Mouse (Mus musculus): ENCODE results near the gene Cacna1i. TPM values are rescaled to one million over a fixed set of nuclear protein-coding genes. Genes with fewer than 3 reads are reported as not detected.

Cacna1i gene
- 10 to 100 TPM; 37.6 to 48.2 (median 41.8) TPM for total RNA-seq (2022)

DNA sequence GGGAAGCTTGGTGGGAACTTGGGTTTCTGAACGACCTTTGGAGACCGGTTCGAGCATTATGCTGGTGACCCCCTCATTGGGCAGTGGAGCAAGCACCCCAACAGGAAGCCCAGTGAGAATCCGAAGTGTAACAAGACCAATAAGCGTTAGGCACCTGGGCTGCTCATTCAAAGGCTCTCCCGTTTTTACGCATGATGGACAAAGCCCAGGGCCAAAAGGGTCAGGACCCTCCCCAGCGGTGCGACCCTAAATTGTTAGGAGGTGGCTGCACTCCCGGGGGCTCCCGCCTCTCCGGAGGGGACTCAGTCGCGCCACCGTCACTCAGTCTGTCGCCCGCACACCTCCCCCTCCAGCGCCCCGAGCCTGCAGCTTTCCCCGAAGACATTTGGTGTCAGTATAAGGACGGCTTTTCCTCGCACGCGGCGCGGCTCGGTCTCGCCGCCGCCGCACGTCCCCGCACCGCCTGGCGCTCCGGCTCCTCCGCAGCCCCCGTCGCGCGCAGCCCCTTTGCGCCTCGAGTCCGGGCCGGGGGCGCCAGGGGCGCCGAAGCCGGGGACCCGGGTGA is at the start of gene Cacna1i:
TSS of gene Cacna1i (plus strand) at position 388 of the 565 bp plus-strand sequence.
- peak in 1 of 2 experiments; percentile 60 for DNase-seq (ENCODE audit: low spot score in 2 of 2)

DNA sequence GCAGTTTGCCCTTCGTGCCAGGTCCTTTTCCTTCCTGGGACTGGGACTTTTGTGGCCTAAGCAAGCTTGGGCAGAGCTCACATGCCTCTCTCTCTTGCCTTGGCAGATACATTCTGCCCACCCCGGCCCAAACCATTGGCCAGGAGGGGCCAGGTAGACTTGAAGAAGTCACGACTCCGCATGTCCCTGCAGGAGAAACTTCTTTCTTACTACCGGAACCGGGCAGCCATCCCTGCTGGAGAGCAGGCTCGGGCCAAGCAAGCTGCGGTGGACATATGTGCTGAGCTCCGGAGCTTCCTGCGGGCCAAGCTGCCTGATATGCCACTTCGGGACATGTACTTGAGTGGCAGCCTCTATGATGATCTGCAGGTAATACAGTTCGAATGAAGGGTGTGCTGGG is 38.9 kb upstream of the Cacna1i start:
- DNase-seq (ENCODE audit: low spot score in 2 of 2) = no peak

DNA sequence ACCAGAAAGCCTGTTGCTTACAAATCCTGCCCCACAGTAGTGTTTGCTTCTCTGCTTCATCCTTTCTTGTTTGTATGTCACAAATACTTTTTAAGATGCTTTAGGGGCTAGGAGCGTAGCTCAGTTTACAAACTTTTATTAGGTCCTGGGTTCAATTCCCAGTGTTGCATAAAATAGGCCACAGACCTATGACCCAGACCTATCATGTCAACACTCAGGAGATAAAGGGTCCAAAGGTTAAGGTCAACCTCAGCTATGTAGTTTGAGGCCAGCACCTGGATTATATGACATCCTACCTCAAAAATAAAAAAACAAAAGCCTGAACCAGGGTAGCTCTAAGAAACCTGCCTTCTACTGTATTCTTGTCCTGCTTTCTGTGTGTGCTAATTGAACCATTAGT is 38.4 kb upstream of the Cacna1i start:
- DNase-seq (ENCODE audit: low spot score in 2 of 2) = no peak

DNA sequence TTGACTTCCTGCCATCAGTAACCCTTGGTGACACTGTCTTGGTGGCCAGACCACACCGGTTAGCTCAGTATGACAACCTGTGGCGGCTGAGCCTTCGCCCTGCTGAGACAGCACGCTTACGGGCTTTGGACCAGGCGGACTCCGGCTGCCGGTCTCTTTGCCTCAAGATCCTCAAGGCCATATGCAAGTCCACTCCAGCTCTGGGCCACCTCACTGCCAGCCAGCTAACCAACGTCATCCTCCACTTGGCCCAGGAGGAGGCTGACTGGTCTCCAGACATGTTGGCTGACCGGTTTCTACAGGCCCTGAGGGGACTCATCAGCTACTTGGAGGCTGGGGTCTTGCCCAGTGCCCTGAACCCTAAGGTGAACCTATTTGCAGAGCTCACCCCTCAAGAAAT is 37.4 kb upstream of the Cacna1i start:
- DNase-seq (ENCODE audit: low spot score in 2 of 2) = no peak

DNA sequence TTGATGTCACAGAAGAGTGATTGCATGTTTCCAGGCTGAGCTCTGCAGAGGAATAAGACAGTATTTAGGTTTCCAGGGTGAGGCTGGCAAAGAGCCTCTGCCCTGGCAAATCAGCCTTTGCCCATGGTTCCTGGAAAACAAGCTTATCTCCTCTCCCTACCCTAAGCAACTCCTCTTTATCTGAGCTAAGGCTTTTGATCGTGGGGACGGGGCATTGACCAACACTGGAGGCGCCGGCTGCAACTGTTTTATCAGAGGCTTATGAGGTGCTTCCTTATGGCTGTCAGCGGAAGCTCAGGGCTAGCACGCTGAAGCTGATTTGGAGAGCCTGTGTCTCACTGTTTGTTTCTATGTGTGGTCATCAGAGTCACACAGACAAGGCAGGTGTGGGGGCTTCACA is 36.5 kb upstream of the Cacna1i start:
- DNase-seq (ENCODE audit: low spot score in 2 of 2) = no peak

DNA sequence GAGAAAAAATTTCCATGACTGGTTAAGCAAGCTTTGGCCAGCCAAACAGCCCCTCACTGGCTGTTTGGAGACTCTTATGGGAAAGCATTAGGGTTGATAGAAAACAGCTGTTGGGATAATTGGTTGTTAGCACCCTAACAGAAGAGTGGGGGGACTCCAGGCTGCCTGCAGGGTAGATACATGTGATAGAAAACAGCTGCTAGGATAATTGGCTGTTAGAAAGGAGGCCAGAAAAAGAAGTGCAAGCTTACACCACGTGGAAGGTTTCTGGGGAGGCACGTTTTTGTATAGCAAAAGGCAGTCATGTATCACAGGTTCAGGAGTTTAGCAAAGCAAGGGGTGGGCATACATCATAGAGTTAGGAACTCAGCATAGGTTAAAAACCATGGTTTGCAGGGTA is 33.5 kb upstream of the Cacna1i start:
- no peak for DNase-seq (ENCODE audit: low spot score in 2 of 2)

DNA sequence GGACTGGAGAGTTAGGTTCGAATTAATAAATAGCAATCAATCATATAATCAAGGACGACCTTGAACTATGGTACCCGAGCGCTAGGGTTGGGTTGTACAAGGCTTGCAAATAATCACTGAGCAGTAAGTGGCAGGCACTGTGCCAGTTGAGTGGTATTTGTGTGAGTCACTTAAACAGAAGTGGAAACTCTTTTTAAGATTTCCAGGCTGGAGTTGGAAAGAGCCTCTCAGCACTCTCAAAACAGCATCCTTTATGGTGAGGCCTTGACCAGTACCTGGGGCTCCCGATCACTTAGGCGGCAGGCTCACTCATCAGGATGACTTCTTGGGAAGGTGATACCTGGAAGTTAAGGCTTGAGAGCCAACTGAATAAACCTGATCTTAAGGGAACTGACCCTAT is 32.8 kb upstream of the Cacna1i start:
- DNase-seq (ENCODE audit: low spot score in 2 of 2) = no peak

DNA sequence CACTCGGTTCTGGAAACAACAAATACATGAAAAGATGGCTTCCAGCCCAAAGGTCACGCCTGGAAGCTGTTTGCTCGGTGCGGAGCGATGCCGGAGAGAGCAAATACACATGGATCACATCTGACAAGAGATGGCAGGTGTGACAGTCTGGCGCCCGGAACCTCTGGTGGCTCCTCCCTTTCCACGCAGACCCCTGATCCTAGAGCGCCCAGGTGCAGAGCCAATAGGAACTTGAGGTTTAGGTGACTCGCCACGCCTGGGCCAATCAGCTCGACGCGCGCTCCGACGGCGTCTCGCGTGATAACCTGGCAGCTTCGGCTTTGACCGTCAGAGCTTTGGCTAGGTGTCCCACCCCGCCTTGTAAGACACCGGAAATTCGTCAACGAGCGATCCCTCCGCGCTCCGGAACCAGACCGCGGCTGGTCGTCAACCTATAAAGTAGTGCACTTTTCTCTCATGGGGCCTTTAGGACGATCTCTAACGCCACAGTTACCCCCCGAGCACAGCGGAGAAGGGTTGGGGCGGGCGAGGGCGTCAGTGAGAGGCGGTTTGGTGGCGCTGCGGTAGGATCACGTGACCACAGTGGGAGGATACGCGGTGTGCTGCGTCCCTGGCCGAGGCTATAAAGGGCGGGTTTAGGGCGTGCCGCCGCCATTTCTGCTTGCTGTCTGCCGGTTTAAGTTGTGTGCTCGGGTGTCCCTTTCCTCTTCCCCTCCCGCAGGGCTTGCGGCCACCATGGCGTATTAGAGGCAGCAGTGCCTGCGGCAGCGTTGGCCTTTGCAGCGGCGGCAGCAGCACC is 32.0 kb upstream of the Cacna1i start, which contains the start of gene Atf4:
TSS of gene Atf4 (plus strand) at position 338 of the 799 bp plus-strand sequence.
- DNase-seq (ENCODE audit: low spot score in 2 of 2) = peak; percentile 99

DNA sequence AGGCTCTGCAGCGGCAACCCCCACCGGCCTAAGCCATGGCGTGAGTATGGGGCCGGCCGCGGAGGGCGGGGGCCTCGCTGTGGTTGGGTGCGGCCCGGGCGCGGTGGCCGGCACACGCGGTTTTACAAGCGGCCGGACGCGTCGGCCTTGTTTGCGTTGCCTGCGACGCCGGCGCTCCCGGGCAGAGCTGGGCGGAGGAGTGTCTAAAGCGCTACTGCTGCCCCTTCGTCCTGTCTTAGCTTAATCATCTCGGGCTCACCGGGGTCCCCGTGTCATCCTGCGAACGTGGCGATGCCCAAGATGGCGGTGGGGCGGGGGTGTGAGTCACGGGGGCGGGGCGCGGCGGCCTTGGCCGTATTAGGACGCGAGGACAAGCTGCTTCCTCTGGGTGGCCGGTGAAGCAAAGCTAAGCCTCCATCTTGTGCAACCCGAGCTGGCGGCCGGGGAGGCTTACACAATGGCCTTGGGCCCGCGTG is 31.4 kb upstream of the Cacna1i start:
- DNase-seq (ENCODE audit: low spot score in 2 of 2) = peak in 1 of 2 experiments; percentile 62

DNA sequence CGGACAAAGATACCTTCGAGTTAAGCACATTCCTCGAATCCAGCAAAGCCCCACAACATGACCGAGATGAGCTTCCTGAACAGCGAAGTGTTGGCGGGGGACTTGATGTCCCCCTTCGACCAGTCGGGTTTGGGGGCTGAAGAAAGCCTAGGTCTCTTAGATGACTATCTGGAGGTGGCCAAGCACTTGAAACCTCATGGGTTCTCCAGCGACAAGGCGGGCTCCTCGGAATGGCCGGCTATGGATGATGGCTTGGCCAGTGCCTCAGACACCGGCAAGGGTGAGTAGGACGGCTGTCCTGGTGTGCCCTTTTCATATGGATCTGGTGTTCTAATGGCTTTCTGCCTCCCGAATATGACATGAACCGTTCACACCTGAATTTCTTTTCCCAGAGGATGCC is 30.8 kb upstream of the Cacna1i start:
- no peak for DNase-seq (ENCODE audit: low spot score in 2 of 2)

DNA sequence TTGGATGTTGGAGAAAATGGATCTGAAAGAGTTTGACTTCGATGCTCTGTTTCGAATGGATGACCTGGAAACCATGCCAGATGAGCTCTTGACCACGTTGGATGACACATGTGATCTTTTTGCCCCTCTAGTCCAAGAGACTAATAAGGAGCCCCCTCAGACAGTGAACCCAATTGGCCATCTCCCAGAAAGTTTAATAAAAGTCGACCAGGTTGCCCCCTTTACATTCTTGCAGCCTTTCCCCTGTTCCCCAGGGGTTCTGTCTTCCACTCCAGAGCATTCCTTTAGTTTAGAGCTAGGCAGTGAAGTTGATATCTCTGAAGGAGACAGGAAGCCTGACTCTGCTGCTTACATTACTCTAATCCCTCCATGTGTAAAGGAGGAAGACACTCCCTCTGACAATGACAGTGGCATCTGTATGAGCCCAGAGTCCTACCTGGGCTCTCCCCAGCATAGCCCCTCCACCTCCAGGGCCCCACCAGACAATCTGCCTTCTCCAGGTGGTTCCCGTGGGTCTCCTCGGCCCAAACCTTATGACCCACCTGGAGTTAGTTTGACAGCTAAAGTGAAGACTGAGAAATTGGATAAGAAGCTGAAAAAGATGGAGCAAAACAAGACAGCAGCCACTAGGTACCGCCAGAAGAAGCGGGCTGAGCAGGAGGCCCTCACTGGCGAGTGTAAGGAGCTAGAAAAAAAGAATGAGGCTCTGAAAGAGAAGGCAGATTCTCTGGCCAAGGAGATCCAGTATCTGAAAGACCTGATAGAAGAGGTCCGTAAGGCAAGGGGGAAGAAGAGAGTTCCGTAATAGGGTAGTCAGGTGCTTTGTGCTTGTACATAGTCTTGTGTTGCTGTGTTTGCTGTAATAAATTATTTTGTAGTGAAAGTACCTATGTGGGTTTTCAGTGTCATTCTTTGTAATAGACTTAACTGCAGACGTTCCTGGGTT is 30.1 kb upstream of the Cacna1i start:
- DNase-seq (ENCODE audit: low spot score in 2 of 2) = no peak

DNA sequence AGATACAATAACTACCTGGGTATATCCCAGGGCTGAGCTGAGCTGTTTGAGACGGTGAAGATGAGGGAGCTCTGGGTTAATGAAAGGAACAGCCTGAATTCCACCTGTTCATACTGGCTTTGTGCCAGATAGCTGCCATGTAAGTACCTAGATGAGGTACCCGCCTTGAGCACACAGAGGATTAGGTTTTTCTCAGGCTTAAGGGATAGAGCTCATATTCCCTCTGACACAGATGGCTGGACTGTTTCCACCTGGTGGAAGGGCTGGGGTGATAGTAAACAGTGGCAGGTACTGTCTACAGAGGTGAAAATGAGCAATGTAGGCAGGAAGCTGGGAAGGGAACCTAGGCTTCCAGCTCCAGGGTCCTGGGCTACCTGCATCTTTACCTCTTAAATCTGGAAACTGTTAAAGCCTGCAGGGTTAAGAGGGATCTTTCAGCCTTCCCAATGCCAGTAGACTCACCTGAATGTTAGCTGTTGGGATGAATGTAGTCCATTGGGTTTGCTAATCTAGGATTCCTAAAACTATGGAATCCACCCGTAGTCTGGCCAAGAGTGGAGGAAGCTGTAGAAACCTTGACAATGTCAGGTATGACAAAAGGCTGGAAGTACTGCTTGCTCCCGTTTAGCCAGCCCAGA is 29.3 kb upstream of the Cacna1i start:
- no peak for DNase-seq (ENCODE audit: low spot score in 2 of 2)

DNA sequence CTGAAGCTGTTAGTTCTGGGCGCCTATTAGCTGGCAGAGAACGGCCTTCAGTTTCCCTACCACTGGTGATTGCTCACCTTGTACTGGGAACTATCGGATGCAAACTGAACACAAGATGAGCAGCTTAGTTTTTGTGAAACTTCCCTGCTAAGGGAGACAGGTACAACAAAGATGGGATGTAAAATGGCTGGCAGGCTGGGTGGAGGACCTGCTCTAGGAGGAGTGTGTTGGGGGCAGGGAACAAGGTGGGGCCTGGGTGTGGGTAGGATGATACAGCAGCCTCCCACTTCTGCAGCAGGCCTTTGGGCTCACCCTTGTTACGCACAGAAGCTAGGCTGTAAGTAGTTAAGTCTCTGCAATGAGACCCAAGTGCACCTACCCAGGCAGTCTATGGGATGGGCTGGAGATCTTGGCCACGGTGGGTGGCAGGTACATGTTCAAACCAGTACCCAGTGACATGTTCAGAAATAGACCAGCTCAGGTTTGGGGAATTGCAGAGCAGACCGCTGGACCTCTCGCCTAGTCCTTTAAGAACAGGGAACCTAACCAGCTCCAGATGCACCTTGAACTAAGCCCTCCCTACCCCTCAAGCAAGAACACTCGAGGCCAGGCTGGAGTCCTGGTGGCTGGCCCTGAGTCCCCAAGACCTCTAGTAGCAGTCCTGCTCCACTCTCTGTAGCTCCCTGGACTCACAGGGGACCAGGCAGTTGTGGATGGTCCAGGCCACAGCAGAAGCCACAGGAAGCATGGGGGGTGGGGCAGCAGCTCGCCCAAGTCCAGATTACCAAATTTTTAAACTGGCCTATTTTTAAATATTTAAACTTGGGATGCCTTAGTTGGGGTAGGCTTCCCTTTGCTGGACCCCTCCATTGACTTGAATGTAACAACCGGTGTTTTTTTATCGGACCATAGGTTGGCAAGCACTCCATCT is 28.5 kb upstream of the Cacna1i start:
- no peak for DNase-seq (ENCODE audit: low spot score in 2 of 2)

DNA sequence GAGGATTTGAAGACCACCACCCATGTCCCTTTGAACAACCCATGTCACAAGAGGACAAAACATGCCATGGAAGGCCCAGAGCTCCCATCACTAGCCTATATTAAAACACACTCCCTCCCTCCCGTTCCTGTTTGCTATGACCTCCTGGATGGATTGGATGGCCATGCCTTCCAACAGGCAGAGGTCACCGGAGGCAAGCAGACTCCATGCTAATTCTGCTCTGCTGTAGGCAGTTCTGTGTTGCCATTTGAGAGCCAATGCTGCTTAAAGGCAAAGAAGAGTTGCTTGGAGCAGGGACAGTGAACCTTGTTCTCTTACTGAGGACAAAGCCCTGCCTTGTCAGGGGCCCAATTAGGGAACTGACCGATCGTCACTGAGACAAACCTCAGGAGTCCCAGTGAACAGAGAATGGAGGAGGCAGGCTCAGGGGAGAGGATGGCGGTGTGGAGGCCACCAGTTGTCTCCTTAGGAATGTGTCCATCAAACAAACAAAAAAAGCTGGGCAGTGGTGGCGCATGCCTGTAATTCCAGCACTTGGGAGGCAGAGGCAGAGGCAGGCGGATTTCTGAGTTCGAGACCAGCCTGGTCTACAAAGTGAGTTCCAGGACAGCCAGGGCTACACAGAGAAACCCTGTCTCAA is 27.5 kb upstream of the Cacna1i start:
- DNase-seq (ENCODE audit: low spot score in 2 of 2) = no peak

DNA sequence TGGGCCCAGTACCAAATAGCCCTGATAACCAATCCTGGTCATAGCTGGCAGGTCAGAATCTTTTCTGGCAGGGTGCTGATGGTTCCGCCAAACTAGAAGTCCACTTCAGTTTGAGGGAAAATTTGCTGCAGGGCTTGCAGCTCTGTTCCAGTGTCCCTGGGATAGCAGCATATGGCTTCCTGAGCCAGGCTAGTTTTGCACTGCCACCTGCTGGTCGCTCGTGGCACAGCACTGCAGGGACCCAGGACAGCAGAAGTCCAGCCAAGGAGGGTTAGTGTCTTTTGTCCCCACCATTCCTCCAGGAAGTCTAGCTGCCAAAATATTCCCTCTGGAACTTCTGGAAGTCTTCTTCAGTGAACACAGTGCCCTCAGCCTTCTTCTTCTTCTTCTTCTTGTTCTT is 26.4 kb upstream of the Cacna1i start:
- DNase-seq (ENCODE audit: low spot score in 2 of 2) = peak; percentile 72 to 88

DNA sequence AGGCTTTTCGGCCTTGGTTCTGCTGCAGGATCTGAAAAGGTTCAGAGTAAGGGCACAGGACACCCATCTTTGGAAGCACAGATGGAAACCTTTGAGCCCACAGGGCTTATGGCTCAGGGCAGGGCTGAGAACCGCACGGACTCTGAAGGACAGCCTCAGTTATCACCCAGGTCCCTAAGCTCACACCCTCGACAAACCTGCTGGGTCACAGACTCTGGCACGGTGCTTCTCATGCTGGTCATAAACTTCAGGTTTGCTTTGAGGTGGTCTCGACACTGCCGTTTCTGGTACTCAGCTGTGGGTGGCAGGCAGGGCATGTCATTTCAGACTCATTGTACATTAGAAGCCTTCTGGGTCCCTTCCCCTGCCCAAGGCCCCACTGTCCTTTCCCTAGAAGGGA is 25.9 kb upstream of the Cacna1i start:
- no peak for DNase-seq (ENCODE audit: low spot score in 2 of 2)

DNA sequence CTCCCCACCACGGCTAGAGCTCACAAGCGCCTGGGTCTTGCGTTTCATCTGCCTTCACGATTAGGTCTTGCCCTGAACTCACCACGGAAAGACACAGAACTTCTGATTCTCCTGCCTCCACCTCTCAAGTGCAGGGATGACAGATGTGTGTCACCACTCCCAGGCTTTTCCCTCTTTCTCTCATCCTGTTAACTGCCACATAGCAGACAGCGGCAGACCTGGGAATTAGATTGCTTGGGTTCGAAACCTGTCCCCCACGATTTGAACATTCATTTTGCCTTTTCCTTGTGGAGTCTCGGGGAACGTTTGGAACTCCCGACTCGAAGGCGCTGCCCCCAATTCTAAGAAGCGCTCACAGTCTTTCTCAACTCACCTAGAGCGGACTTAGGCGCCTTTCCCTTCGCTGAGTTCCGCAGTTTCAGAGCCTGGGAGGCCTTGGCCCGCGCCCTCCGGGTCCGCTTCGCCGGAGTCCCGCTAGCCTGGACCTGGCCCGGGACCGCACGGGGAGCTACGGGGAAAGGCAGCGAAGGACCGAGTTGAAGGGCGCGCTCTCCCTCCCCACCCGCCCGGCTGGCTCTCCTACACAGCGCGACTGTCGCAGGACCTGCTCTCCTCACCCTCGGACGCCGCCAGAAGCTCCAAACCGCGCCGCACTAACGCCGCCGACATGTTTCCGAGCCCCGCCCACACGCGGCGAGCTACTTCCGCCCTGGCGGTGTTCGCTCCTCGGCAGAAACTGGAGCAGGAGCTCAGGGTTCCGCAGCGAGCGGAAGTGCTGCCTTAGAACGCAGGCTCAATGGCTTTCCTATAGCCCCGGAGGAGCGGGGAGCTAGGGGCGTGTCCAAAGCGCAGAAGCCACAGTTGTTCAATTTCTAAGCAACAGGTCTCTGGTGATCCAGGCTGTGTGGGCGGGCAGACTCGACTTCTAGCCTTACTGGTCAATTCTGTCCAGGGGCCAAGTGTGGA is 23.1 kb upstream of the Cacna1i start, which contains the start of gene Rps19bp1:
TSS of gene Rps19bp1 (minus strand) at position 706 of the 966 bp plus-strand sequence.
- peak; percentile 78 to 87 for DNase-seq (ENCODE audit: low spot score in 2 of 2)

DNA sequence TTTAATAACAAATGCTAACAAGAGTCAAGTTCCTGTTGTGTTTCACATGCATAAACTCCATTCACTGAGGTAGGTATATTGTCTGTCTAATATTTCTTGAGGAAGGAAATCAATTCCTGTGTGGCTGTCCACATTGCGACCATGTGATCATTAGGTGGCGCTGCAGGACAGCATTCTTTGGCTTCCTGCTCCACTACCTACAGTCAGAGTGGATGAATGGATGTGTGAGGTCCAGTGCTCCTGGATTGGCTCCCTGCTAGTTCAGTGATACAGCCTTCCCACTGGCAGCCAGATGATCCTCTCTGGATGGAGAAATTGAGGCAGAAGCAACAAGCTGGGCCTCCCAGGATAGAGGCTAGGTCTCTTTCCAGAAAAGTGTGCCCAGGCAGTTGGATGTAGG is 20.8 kb upstream of the Cacna1i start:
- DNase-seq (ENCODE audit: low spot score in 2 of 2) = peak; percentile 76 to 89
